Mouse (Mus musculus): ENCODE measurements around the gene Inhbb. TPM values are rescaled to one million over a fixed set of nuclear protein-coding genes. Genes with fewer than 3 reads are reported as not detected.

Inhbb gene
- total RNA-seq (2021) = 1 to 10 TPM; 5.9 to 7.8 TPM
- long read RNA-seq, experiment 1, full-length matches to known transcripts = 9 of 12 reads
- long read RNA-seq, experiment 1, partial matches to known transcripts = 0 of 12 reads
- long read RNA-seq, experiment 1, other reads (novel, unspliced or antisense) = 3 of 12 reads
- long read RNA-seq, experiment 2, full-length matches to known transcripts = 14 of 15 reads
- long read RNA-seq, experiment 2, partial matches to known transcripts = 1 of 15 reads
- long read RNA-seq, experiment 2, other reads (novel, unspliced or antisense) = 0 of 15 reads

- no peak for TF ChIP-seq CTCF (conservative IDR thresholded peaks at IDR 0.05)
- peak within 1 kb of the TSS; percentile 84 for H3K27ac ChIP-seq
- no peak for DNase-seq (ENCODE audit: low spot score in 2 of 2)
- H3K4me3 ChIP-seq = peak within 1 kb of the TSS; percentile 69
Observed at GRCm38 (mm10) chr1:119421576-119422421, at the start of gene Inhbb. Gene Inhbb, minus strand, starts transcription at chr1:119422248.

GRCm38 (mm10) chr1:119463386-119463785, 41.3 kb upstream of the Inhbb start:
- peak; percentile 74 for TF ChIP-seq CTCF (conservative IDR thresholded peaks at IDR 0.05)
- H3K27ac ChIP-seq = no peak overlapping the region
- no peak for DNase-seq (ENCODE audit: low spot score in 2 of 2)
- no peak overlapping the region for H3K4me3 ChIP-seq

- H3K4me3 ChIP-seq = no peak overlapping the region
- TF ChIP-seq CTCF (conservative IDR thresholded peaks at IDR 0.05) = no peak
- H3K27ac ChIP-seq = no peak overlapping the region
- DNase-seq (ENCODE audit: low spot score in 2 of 2) = no peak
Observed at GRCm38 (mm10) chr1:119460062-119460461, 38.0 kb upstream of the Inhbb start.

- Histone ChIP-seq H3K4me3 (peak overlapping the region; percentile 12; the same call in 1 of the 2 replicates), H3K27ac (no peak overlapping the region)
- TF ChIP-seq CTCF (conservative IDR thresholded peaks at IDR 0.05) = peak; percentile 86
- peak; percentile 63 to 69 for DNase-seq (ENCODE audit: low spot score in 2 of 2)
Observed at GRCm38 (mm10) chr1:119457993-119458605, 36.1 kb upstream of the Inhbb start.

GRCm38 (mm10) chr1:119457528-119457855, 35.4 kb upstream of the Inhbb start:
- TF ChIP-seq CTCF (conservative IDR thresholded peaks at IDR 0.05) = no peak
- H3K4me3 ChIP-seq = no peak overlapping the region
- no peak for DNase-seq (ENCODE audit: low spot score in 2 of 2)
- no peak overlapping the region for H3K27ac ChIP-seq

GRCm38 (mm10) chr1:119456671-119457527, 34.9 kb upstream of the Inhbb start:
- no peak for DNase-seq (ENCODE audit: low spot score in 2 of 2)
- TF ChIP-seq CTCF (conservative IDR thresholded peaks at IDR 0.05) = 0 out of 2 replicates have a peak, but pooled peaks have one; percentile 10
- no peak overlapping the region; the same call in 1 of the 2 replicates for H3K4me3 ChIP-seq
- H3K27ac ChIP-seq = no peak overlapping the region

- no peak overlapping the region for H3K27ac ChIP-seq
- no peak for TF ChIP-seq CTCF (conservative IDR thresholded peaks at IDR 0.05)
- DNase-seq (ENCODE audit: low spot score in 2 of 2) = no peak
- H3K4me3 ChIP-seq = no peak overlapping the region
Observed at GRCm38 (mm10) chr1:119453731-119454130, 31.7 kb upstream of the Inhbb start.

- no peak for DNase-seq (ENCODE audit: low spot score in 2 of 2)
- no peak overlapping the region for H3K4me3 ChIP-seq
- no peak for TF ChIP-seq CTCF (conservative IDR thresholded peaks at IDR 0.05)
- no peak overlapping the region for H3K27ac ChIP-seq
Observed at GRCm38 (mm10) chr1:119451417-119451816, 29.4 kb upstream of the Inhbb start.

GRCm38 (mm10) chr1:119450651-119451345, 28.8 kb upstream of the Inhbb start:
- DNase-seq (ENCODE audit: low spot score in 2 of 2) = no peak
- Histone ChIP-seq H3K4me3 (no peak overlapping the region), H3K27ac (no peak overlapping the region)
- TF ChIP-seq CTCF (conservative IDR thresholded peaks at IDR 0.05) = no peak

GRCm38 (mm10) chr1:119446753-119447283, 24.8 kb upstream of the Inhbb start:
- no peak overlapping the region for H3K27ac ChIP-seq
- no peak for TF ChIP-seq CTCF (conservative IDR thresholded peaks at IDR 0.05)
- no peak for DNase-seq (ENCODE audit: low spot score in 2 of 2)
- H3K4me3 ChIP-seq = no peak overlapping the region

GRCm38 (mm10) chr1:119443591-119444350, 21.7 kb upstream of the Inhbb start:
- H3K27ac ChIP-seq = no peak overlapping the region
- no peak overlapping the region for H3K4me3 ChIP-seq
- peak; percentile 43 for TF ChIP-seq CTCF (conservative IDR thresholded peaks at IDR 0.05)
- no peak for DNase-seq (ENCODE audit: low spot score in 2 of 2)
